Mouse (Mus musculus) embryonic fibroblast, embryonic 13.5 days (primary cell): ENCODE measurements around the gene Gpr84.

ENCODE experiments used
- CTCF ChIP-seq: IDR thresholded peaks from 2 replicates; pipeline ENCODE4 v1.5.1; 2011; ENCODE audit warnings: mild to moderate bottlenecking, control low read depth, low read length, moderate library complexity, borderline replicate concordance; ENCODE audit not compliant: insufficient read depth
- POLR2A ChIP-seq: IDR thresholded peaks from 2 replicates; pipeline ENCODE4 v1.6.1; 2011; ENCODE audit warnings: low read depth, mild to moderate bottlenecking, control low read depth, low read length, moderate library complexity

GRCm38 (mm10) chr15:103355420-103355819 lies 45.0 kb upstream of the Gpr84 start:
- no peak for TF ChIP-seq CTCF
- TF ChIP-seq POLR2A: no peak
